Mouse (Mus musculus) lung, postnatal 0 days (tissue): ENCODE results near the gene Shroom2. TPM values are rescaled to one million over a fixed set of nuclear protein-coding genes. Genes with fewer than 3 reads are reported as not detected.
A peak's percentile ranks its signal among the peaks of the same experiment; 100 is the strongest.

Experiments used
- ATAC-seq: fragments of 200-750 bp; cut with Nextera tagmentation; 2 replicates; pipeline ENCODE4 v1.8.0; 2017; ENCODE audit warnings: moderate library complexity
- DNase-seq: peaks from one replicate; pipeline ENCODE4 v3.0.0-alpha.2; 2016; ENCODE audit warnings: low spot score
- H3K27ac ChIP-seq: fragments of 300-500 bp; sonication (generic); 2 replicates; pipeline ENCODE4 v1.5.1; 2014; ENCODE audit warnings: antibody characterized with exemption, mild to moderate bottlenecking, low read length, mixed read lengths
- H3K27me3 ChIP-seq: fragments of 300-500 bp; sonication (generic); replicated peaks from 2 replicates; pipeline ENCODE4 v1.6.1; 2014; ENCODE audit warnings: low read length, mixed read lengths; ENCODE audit not compliant: insufficient read depth
- H3K36me3 ChIP-seq: fragments of 300-500 bp; sonication (generic); 2 replicates; pipeline ENCODE4 v1.6.1; 2014; ENCODE audit warnings: low read length, mixed read lengths; ENCODE audit not compliant: insufficient read depth
- H3K4me1 ChIP-seq: fragments of 300-500 bp; sonication (generic); 2 replicates; pipeline ENCODE4 v1.6.1; 2014; ENCODE audit warnings: antibody characterized with exemption, low read depth, low read length, mixed read lengths; ENCODE audit not compliant: insufficient read depth
- H3K4me2 ChIP-seq: fragments of 300-500 bp; sonication (generic); replicated peaks from 2 replicates; pipeline ENCODE4 v1.6.1; 2014; ENCODE audit warnings: low read depth, mild to moderate bottlenecking, low read length, moderate library complexity, mixed read lengths
- H3K4me3 ChIP-seq: fragments of 300-500 bp; sonication (generic); 2 replicates; pipeline ENCODE4 v1.5.1; 2014; ENCODE audit warnings: low read depth, low read length
- H3K9ac ChIP-seq: fragments of 300-500 bp; sonication (generic); replicated peaks from 2 replicates; pipeline ENCODE4 v1.6.1; 2014; ENCODE audit warnings: low read depth, mild to moderate bottlenecking
- H3K9me3 ChIP-seq: fragments of 300-500 bp; sonication (generic); 2 replicates; pipeline ENCODE4 v1.6.1; 2016; ENCODE audit warnings: low read length, mixed read lengths
- CTCF ChIP-seq: IDR thresholded peaks from 2 replicates; pipeline ENCODE4 v1.5.1; 2016; ENCODE audit warnings: antibody characterized with exemption, mild to moderate bottlenecking
- EP300 ChIP-seq: IDR thresholded peaks from 2 replicates; pipeline ENCODE4 v1.6.1; 2016; ENCODE audit warnings: antibody characterized with exemption, mild to moderate bottlenecking, control low read depth
- WGBS: fragments of 180-500 bp; shearing (Covaris S2); extraction: QIAGEN DNeasy Blood & Tissue Kit; methylation state at CpG from one replicate; pipeline ENCODE4 v1.1.7; 2014; 5-methylcytosine and 5-hydroxymethylcytosine counted together
- polyA plus RNA-seq: library from polyadenylated mRNA; unstranded; fragments of >200 nt; fragmentation: Nextera tagmentation; extraction: Ambion mirVana; gene quantifications from 2 replicates; pipeline ENCODE4 v1.2.1, GENCODE M21; 2015

Gene Shroom2
- polyA plus RNA-seq, 1 experiment from 2014 or later: 5.8 TPM

DNA sequence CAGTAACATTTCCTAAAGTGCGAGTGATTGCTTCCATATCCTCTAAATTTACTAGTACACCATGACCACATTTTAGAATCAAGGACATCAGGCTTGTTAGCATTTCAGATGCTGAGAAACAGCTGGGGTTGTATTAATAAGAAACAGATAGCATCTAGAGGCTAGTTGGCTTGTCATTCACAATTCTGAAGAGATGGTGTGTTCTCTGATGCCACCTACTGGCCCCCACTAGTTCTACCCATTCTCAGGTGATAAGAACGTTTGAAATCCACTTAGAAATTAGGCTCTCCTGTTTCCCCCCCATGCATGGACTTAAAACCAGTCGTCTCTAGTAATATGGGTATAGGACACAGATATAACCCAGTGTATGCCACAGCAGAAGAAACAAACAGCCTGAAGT is 92.9 kb downstream of the Shroom2 start:
- Histone ChIP-seq H3K27ac (no peak overlapping the region), H3K4me3 (no peak overlapping the region), H3K36me3 (no peaks in the 10 kb centered on the region), H3K4me2 (no peak overlapping the region), H3K9ac (no peak overlapping the region), H3K27me3 (no peaks in the 10 kb centered on the region), H3K9me3 (no peaks in the 10 kb centered on the region), H3K4me1 (no peaks in the 10 kb centered on the region)
- ATAC-seq: no peak
- WGBS: 54% methylated on average over 3 of the region's 3 CpGs
- TF ChIP-seq EP300 (no peak), CTCF (peak; percentile 60)
- DNase-seq: peak; percentile 28

DNA sequence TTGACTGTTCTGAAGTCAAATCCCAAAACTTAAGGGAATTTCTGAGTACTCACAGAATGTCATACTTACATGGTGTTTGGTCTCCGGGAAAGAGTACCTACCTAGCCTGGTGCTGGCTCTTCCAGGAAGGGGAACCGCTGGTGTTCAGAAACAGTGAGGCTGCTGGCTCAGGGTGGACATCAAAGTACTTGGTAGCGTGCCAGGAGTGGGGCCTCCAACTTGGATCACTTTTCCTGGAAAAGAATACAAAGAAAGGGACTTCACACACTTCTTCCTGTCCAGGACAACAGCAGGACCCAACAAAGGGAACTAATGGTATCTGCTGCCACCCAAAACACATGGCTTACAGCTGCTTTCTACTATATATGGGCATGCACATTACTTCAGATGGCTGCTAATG is 95.8 kb downstream of the Shroom2 start:
- 57% methylated on average over 3 of the region's 3 CpGs for WGBS
- DNase-seq: no peak

DNA sequence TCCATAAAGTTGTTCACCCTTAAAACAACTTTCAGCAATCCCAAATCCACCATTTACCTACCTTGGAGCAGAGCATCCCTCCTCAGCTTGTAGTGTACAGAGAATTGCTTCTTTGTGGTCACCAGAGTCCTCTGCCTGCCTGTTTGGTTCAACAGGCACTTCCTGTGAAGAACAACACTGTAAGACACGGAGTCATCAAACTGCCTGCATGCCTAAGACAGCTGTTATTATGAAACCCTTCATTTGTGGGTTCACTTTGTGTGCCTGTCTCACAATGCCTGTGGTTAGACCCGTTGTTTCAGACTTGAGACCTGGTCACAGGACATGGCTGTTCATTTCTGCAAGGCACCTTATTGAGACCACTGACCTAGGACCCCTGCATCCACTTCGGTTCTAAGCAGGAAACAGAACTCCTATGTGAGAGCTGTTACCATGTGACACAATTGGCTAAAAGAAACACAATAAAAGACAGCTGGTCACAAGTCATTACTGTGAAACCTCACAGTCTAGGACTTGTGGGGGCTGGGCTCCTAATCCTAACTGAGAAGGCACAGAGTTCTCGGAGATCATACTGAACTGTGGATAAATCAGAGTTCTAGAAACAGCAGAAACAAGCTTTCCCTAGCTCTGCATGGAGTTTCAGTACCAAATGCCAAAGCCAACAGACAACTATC is 111.8 kb downstream of the Shroom2 start:
- ATAC-seq: no peak
- Histone ChIP-seq H3K4me2 (no peak overlapping the region), H3K4me3 (no peak overlapping the region), H3K36me3 (no peaks in the 10 kb centered on the region), H3K27ac (no peak overlapping the region), H3K9me3 (no peaks in the 10 kb centered on the region), H3K27me3 (no peaks in the 10 kb centered on the region), H3K4me1 (no peaks in the 10 kb centered on the region), H3K9ac (no peak overlapping the region)
- 62% methylated on average over 4 of the region's 4 CpGs for WGBS
- no peak for TF ChIP-seq CTCF
- no peak for TF ChIP-seq EP300
- no peak for DNase-seq

More for the DNA sequence above, 95.8 kb downstream of the Shroom2 start:
- Histone ChIP-seq H3K9me3 (no peaks in the 10 kb centered on the region), H3K36me3 (no peaks in the 10 kb centered on the region), H3K27ac (no peak overlapping the region), H3K4me1 (no peaks in the 10 kb centered on the region), H3K27me3 (no peaks in the 10 kb centered on the region), H3K4me3 (no peak overlapping the region), H3K9ac (no peak overlapping the region), H3K4me2 (no peak overlapping the region)
- TF ChIP-seq EP300: no peak
- no peak for TF ChIP-seq CTCF
- no peak for ATAC-seq

DNA sequence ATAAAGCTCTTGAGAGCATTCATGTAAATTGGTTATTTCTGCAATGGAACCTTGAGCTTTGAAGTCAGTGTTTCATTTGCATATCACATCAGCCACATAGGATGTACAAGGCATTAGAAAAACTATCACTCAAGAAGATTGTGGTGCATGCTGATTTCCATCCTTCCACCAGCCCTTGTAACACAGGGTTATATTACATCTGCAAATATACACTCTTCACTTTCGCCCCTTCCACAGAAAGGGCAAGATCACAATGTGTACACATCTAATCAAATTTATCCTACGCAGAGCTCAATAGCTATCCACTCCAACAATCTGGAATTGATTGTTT is 112.7 kb downstream of the Shroom2 start:
- Histone ChIP-seq H3K4me3 (no peak overlapping the region), H3K4me1 (no peaks in the 10 kb centered on the region), H3K9me3 (no peaks in the 10 kb centered on the region), H3K27me3 (no peaks in the 10 kb centered on the region), H3K4me2 (no peak overlapping the region), H3K9ac (no peak overlapping the region), H3K27ac (no peak overlapping the region), H3K36me3 (no peaks in the 10 kb centered on the region)
- ATAC-seq: no peak
- TF ChIP-seq EP300 (no peak), CTCF (no peak)
- DNase-seq: no peak
- 81% methylated on average over 2 of the region's 2 CpGs for WGBS

DNA sequence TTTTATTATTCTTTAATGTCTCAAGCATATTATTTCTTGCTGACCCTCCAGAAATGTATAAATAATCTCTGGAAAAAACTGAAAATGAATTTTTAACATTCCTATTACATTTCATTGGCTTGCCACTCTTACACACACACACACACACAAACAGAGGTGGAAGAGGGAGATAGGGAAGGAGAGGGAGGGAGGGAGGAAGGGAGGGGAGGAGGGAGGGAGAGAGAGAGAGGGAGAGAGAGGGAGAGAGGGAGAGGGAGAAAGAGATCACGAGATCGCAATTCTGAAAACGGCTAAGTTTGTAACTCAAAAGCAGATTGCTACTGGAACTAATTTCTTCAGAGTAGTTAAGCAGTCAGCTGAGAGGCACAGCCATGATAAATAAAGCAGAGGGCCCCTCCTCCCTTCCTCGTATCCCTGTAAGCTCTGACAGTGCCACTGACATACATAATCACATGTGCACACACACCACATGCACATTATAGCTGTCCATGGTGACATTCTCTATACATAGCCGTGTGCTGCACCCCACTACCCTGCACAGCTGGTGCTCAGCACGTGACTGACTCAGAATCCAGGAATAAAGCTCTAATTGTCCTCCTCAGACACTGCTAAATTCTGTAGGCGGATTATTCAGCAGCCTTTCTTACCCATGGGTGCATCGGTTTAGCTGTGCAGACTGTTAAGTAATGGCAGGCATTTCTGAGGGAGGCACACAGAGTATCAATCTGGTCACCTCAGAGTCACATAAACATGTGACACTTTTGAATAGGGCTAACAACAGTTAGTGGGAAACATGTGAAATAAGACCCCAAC is 113.3 kb downstream of the Shroom2 start:
- no peak for ATAC-seq

DNA sequence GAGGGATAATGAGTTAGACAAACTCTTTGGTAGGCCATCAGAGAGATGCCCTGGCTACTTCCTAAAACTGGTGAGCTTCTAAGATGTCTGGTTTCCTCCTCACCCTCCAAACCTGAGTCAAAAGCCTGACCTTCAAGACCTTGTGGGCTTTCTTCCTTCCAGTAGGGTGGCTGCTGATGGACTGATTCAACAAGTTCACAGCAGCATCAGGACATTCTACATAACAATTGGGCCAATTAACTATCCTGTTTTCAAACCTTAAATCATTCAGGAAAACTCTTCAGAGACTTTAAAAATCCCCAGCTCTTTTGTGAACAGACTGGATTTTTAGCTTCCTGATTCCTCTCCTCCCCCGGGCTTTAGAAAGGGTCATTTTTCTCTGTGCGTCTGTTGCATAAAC is 116.6 kb downstream of the Shroom2 start:
- ATAC-seq (no peak), DNase-seq (no peak)
- Histone ChIP-seq H3K9ac (no peak overlapping the region), H3K4me1 (no peaks in the 10 kb centered on the region), H3K27me3 (no peaks in the 10 kb centered on the region), H3K36me3 (no peaks in the 10 kb centered on the region), H3K9me3 (no peaks in the 10 kb centered on the region), H3K4me2 (no peak overlapping the region), H3K4me3 (no peak overlapping the region), H3K27ac (no peak overlapping the region)
- 65% methylated on average over 2 of the region's 2 CpGs for WGBS
- TF ChIP-seq EP300 (no peak), CTCF (no peak)

More for the DNA sequence above, 113.3 kb downstream of the Shroom2 start:
- no peak for DNase-seq
- H3K27ac ChIP-seq: no peak overlapping the region
- H3K4me3 ChIP-seq: no peak overlapping the region
- TF ChIP-seq CTCF: no peak
- TF ChIP-seq EP300: no peak
- WGBS: 58% methylated on average over 8 of the region's 8 CpGs
- H3K4me2 ChIP-seq: no peak overlapping the region
- H3K9ac ChIP-seq: no peak overlapping the region
- no peaks in the 10 kb centered on the region for H3K27me3 ChIP-seq
- no peaks in the 10 kb centered on the region for H3K9me3 ChIP-seq
- H3K36me3 ChIP-seq: no peaks in the 10 kb centered on the region
- no peaks in the 10 kb centered on the region for H3K4me1 ChIP-seq
